Mouse (Mus musculus): ENCODE measurements at regions not wholly inside any gene's neighbourhood (a gene's known extent, or its start where the extent isn't known, plus 50 kb on each side); places are given as distances from the start of the nearest gene placed in this dataset.

GRCm38 (mm10) chr14:86242836-86243235 is 898.2 kb downstream of the Diaph3 start:
- TF ChIP-seq CHD2 (IDR thresholded peaks at IDR 0.05; ENCODE audit: low read length): no peak
- no peak for TF ChIP-seq JUND (IDR thresholded peaks at IDR 0.05; ENCODE audit: low read depth, low read length)
- no peak for TF ChIP-seq CTCF (IDR thresholded peaks at IDR 0.05 in 2 of 3, conservative IDR thresholded peaks at IDR 0.05 in 1 of 3; ENCODE audit: control insufficient read depth in 1 of 3, insufficient read depth in 1 of 3, low read depth in 2 of 3, low read length in 3 of 3, poor library complexity in 1 of 3, severe bottlenecking in 1 of 3)
- no peak for TF ChIP-seq GABPA (IDR thresholded peaks at IDR 0.05; ENCODE audit: low read depth, low read length)
- no peak for TF ChIP-seq NELFE (IDR thresholded peaks at IDR 0.05; ENCODE audit: low read depth, low read length)

Data from MEL (cell line).